Mouse (Mus musculus) erythroblast, embryonic 14.5 days (primary cell): Measurements from ENCODE around the gene Lrrc31.

Source experiments
- GATA1 ChIP-seq: IDR thresholded peaks from 2 replicates; pipeline ENCODE4 v1.6.1; 2012; ENCODE audit warnings: low read length, inconsistent platforms, mixed read lengths
- TAL1 ChIP-seq: IDR thresholded peaks from 3 replicates; pipeline ENCODE4 v1.6.1; 2012; ENCODE audit warnings: low read length, inconsistent platforms, mixed read lengths

DNA sequence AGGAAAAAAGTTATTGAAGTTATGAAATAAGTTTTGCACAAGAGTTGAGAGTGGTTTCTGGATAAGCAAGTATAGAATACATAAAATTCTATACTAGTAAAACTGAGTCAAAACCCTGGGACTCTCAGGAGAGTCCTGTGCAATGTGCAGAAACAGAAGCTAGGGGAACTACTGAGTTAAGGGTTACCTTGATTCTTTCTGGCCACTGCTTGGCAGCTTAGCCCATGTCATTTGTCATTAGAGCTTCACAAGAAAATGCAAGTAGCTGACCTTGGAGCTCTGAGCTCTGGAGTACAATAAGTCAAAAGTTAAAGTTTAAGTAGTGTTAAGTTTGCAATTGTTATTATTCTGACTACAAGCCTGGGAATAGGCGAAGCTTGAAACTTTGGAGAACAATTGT, 13.7 kb upstream of the Lrrc31 start:
- no peak for TF ChIP-seq GATA1
- TF ChIP-seq TAL1 = no peak
